In genomic region chr1:138618012-138618354, GRCm38 (mm10) we compare ENCODE assay signal across 8 mouse cellular contexts. TPM values are rescaled to one million over a fixed set of nuclear protein-coding genes. Genes with fewer than 3 reads are reported as not detected.
DNase-seq lines count a peak whose midpoint lies in the region; ATAC-seq and TF ChIP-seq lines count a peak whose summit lies in the region.

No protein-coding gene starts in this region.

- H3K79me2 ChIP-seq in C2C12 (ENCODE audit: control insufficient read depth, insufficient read depth), result peaks cover 56% of the 10 kb centered on the region

- no peaks in the 10 kb centered on the region for H3K9me3 ChIP-seq in heart, embryonic 10.5 days
- H3K9me3 ChIP-seq in kidney, embryonic 15.5 days (replicated peaks), result no peaks in the 10 kb centered on the region
- H3K9me3 ChIP-seq in limb, embryonic 15.5 days, result no peaks in the 10 kb centered on the region
- no peaks in the 10 kb centered on the region for H3K9me3 ChIP-seq in midbrain, postnatal 0 days (ENCODE audit: low read length)

- WGBS in heart, embryonic 10.5 days, result under 1% methylated on average over 11 of the region's 11 CpGs
- under 1% methylated on average over 11 of the region's 11 CpGs for WGBS in kidney, embryonic 15.5 days
- WGBS in limb, embryonic 15.5 days, result under 1% methylated on average over 11 of the region's 11 CpGs
- 1% methylated on average over 11 of the region's 11 CpGs for WGBS in midbrain, postnatal 0 days

- peak overlapping the region; percentile 75 for H3K27ac ChIP-seq in embryonic fibroblast, embryonic 13.5 days (ENCODE audit: insufficient read depth, low read length)
- peak overlapping the region; percentile 98 for H3K27ac ChIP-seq in heart, embryonic 10.5 days
- H3K27ac ChIP-seq in kidney, embryonic 15.5 days, result peak overlapping the region; percentile 99
- H3K27ac ChIP-seq in limb, embryonic 15.5 days, result peak overlapping the region; percentile 80
- H3K27ac ChIP-seq in midbrain, postnatal 0 days (ENCODE audit: low read depth, low read length), result peak overlapping the region; percentile 84

- H3K79me3 ChIP-seq in C2C12 (ENCODE audit: low read depth), result peaks cover 39% of the 10 kb centered on the region

- H3K27me3 ChIP-seq in C2C12 (ENCODE audit: control insufficient read depth, insufficient read depth, insufficient read length), result no peaks in the 10 kb centered on the region
- H3K27me3 ChIP-seq in heart, embryonic 10.5 days (ENCODE audit: insufficient read depth, poor library complexity, severe bottlenecking), result no peaks in the 10 kb centered on the region
- H3K27me3 ChIP-seq in kidney, embryonic 15.5 days, result no peaks in the 10 kb centered on the region
- no peaks in the 10 kb centered on the region for H3K27me3 ChIP-seq in limb, embryonic 15.5 days
- no peaks in the 10 kb centered on the region for H3K27me3 ChIP-seq in midbrain, postnatal 0 days (ENCODE audit: insufficient read depth, low read length)

- DNase-seq in brain, adult 2 months (ENCODE audit: low read depth, low spot score), result peak; percentile 90
- peak; percentile 96 for DNase-seq in heart, embryonic 10.5 days (ENCODE audit: low spot score)
- DNase-seq in midbrain, postnatal 0 days (ENCODE audit: low spot score), result peak; percentile 79
- DNase-seq in spleen, postnatal 10 days (ENCODE audit: low spot score in 2 of 2), result peak; percentile 72 to 87

- TF ChIP-seq CTCF in C2C12 (IDR thresholded peaks at IDR 0.05; ENCODE audit: control insufficient read depth, insufficient read depth, insufficient read length), result no peak
- TF ChIP-seq CTCF in embryonic fibroblast, embryonic 13.5 days (IDR thresholded peaks at IDR 0.05; ENCODE audit: borderline replicate concordance, insufficient read depth, low read length), result no peak
- TF ChIP-seq CTCF in midbrain, postnatal 0 days (IDR thresholded peaks at IDR 0.05), result peak; percentile 54

- H3K9ac ChIP-seq in kidney, embryonic 15.5 days, result peak overlapping the region; percentile 92
- H3K9ac ChIP-seq in limb, embryonic 15.5 days, result peak overlapping the region; percentile 18; the same call in 1 of the 2 replicates
- peak overlapping the region; percentile 25; the same call in 1 of the 2 replicates for H3K9ac ChIP-seq in midbrain, postnatal 0 days (replicated peaks; ENCODE audit: low read length, poor library complexity, severe bottlenecking)

- peaks cover 14% of the 10 kb centered on the region for H3K36me3 ChIP-seq in C2C12 (ENCODE audit: control insufficient read depth, insufficient read depth)
- no peaks in the 10 kb centered on the region for H3K36me3 ChIP-seq in heart, embryonic 10.5 days
- no peaks in the 10 kb centered on the region for H3K36me3 ChIP-seq in kidney, embryonic 15.5 days
- H3K36me3 ChIP-seq in limb, embryonic 15.5 days, result no peaks in the 10 kb centered on the region
- no peaks in the 10 kb centered on the region for H3K36me3 ChIP-seq in midbrain, postnatal 0 days (ENCODE audit: insufficient read depth, low read length)

- H3K4me2 ChIP-seq in kidney, embryonic 15.5 days, result peak overlapping the region; percentile 69
- peak overlapping the region; percentile 77 for H3K4me2 ChIP-seq in limb, embryonic 15.5 days
- H3K4me2 ChIP-seq in midbrain, postnatal 0 days (ENCODE audit: low read depth, low read length, poor library complexity, severe bottlenecking), result peak overlapping the region; percentile 88

- peak; percentile 86 for TF ChIP-seq POLR2A in embryonic fibroblast, embryonic 13.5 days (IDR thresholded peaks at IDR 0.05; ENCODE audit: low read depth, low read length)

- peak overlapping the region; percentile 45 for H3K4me3 ChIP-seq in C2C12 (ENCODE audit: insufficient read depth, poor library complexity, severe bottlenecking)
- H3K4me3 ChIP-seq in embryonic fibroblast, embryonic 13.5 days (ENCODE audit: insufficient read depth, low read length), result peak overlapping the region; percentile 53
- H3K4me3 ChIP-seq in heart, embryonic 10.5 days, result peak overlapping the region; percentile 94
- peak overlapping the region; percentile 93 for H3K4me3 ChIP-seq in kidney, embryonic 15.5 days (replicated peaks)
- H3K4me3 ChIP-seq in limb, embryonic 15.5 days, result peak overlapping the region; percentile 93
- H3K4me3 ChIP-seq in midbrain, postnatal 0 days (ENCODE audit: low read depth, low read length), result peak overlapping the region; percentile 92

- peaks cover 2% of the 10 kb centered on the region for H3K4me1 ChIP-seq in embryonic fibroblast, embryonic 13.5 days (ENCODE audit: control insufficient read depth, insufficient read depth, low read length)
- peaks cover 14% of the 10 kb centered on the region for H3K4me1 ChIP-seq in heart, embryonic 10.5 days
- peaks cover 25% of the 10 kb centered on the region for H3K4me1 ChIP-seq in kidney, embryonic 15.5 days
- peaks cover 3% of the 10 kb centered on the region; the same call in 1 of the 2 replicates for H3K4me1 ChIP-seq in limb, embryonic 15.5 days
- no peaks in the 10 kb centered on the region for H3K4me1 ChIP-seq in midbrain, postnatal 0 days (ENCODE audit: insufficient read depth, low read length)

- H3ac ChIP-seq in C2C12 (ENCODE audit: control insufficient read depth, insufficient read length, low read depth), result peak overlapping the region; percentile 62

- peak; percentile 92 for ATAC-seq in kidney, embryonic 15.5 days (replicated peaks; ENCODE audit: low FRiP score)
- ATAC-seq in limb, embryonic 15.5 days (ENCODE audit: insufficient number of reproducible peaks, low FRiP score, low TSS enrichment, low read depth), result peak; percentile 80
- peak; percentile 82 for ATAC-seq in midbrain, postnatal 0 days (ENCODE audit: low FRiP score)

TF ChIP-seq in C2C12, 6 proteins besides CTCF, POLR2A, EP300 and RAD21:
- TF ChIP-seq CEBPB (IDR thresholded peaks at IDR 0.05; ENCODE audit: low read depth) (no peak), MAX (IDR thresholded peaks at IDR 0.05) (no peak), USF1 (IDR thresholded peaks at IDR 0.05; ENCODE audit: low read depth) (no peak), FOSL1 (IDR thresholded peaks at IDR 0.05; ENCODE audit: insufficient read depth, low read length, poor library complexity, severe bottlenecking) (no peak), MYOD1 (IDR thresholded peaks at IDR 0.05; ENCODE audit: control insufficient read depth, insufficient read length, low read depth) (no peak), MYOG (IDR thresholded peaks at IDR 0.05; ENCODE audit: control insufficient read depth, extremely low read depth, insufficient read length) (no peak)

RNA-seq across cellular contexts. Expression of gene Nek7, which starts 2.0 kb away (rescaled TPM):
- polyA plus RNA-seq in C2C12 (2012; fragmentation: generic; extraction: Trizol), result 12.0 TPM
- 63.3 and 64.5 TPM in 2 replicates for polyA plus RNA-seq in embryonic fibroblast, embryonic 13.5 days (2011; ENCODE audit: insufficient read length, low read depth, missing spikeins)
- 35.5 and 40.6 TPM in 2 replicates for polyA plus RNA-seq in heart, embryonic 10.5 days (2016; fragmentation: Nextera tagmentation; extraction: Ambion mirVana)
- 42.7 and 42.8 TPM in 2 replicates for polyA plus RNA-seq in kidney, embryonic 15.5 days (2015; fragmentation: Nextera tagmentation; extraction: Ambion mirVana)
- polyA plus RNA-seq in limb, embryonic 15.5 days (2015; fragmentation: Nextera tagmentation; extraction: Ambion mirVana), result 36.5 and 38.9 TPM in 2 replicates
- total RNA-seq in midbrain, postnatal 0 days (2014; rRNA removed), result 19.7 and 25.7 TPM in 2 replicates
- polyA plus RNA-seq in midbrain, postnatal 0 days (2015; fragmentation: Nextera tagmentation; extraction: Ambion mirVana), result 22.4 and 24.0 TPM in 2 replicates

Comparison
In these comparisons a context has a peak if more than half of its experiments do, and no peak if none do; other contexts are left out.
1. Peak in every context shown above with its lines: DNase-seq, ATAC-seq, H3K4me3 ChIP-seq and H3K27ac ChIP-seq.
2. H3K9ac ChIP-seq: peak in every context shown above with its lines; median percentile 92 in kidney, embryonic 15.5 days; 25 in midbrain, postnatal 0 days; 18 in limb, embryonic 15.5 days.